Mouse (Mus musculus) limb, embryonic 10.5 days (tissue): ENCODE data around the gene Eya4. TPM values are rescaled to one million over a fixed set of nuclear protein-coding genes. Genes with fewer than 3 reads are reported as not detected.
A peak's percentile ranks its signal among the peaks of the same experiment; 100 is the strongest.

Source experiments
- DNase-seq: peaks from one replicate; pipeline ENCODE4 v3.0.0-alpha.2; 2017; ENCODE audit warnings: low spot score
- H3K27ac ChIP-seq: fragments of 300-500 bp; sonication (generic); 2 replicates; pipeline ENCODE4 v1.5.1; 2016; ENCODE audit warnings: mild to moderate bottlenecking
- H3K27me3 ChIP-seq: fragments of 300-500 bp; sonication (generic); 2 replicates; pipeline ENCODE4 v1.6.1; 2016; ENCODE audit warnings: low read depth, mild to moderate bottlenecking; ENCODE audit not compliant: poor library complexity, severe bottlenecking
- H3K36me3 ChIP-seq: fragments of 300-500 bp; sonication (generic); 2 replicates; pipeline ENCODE4 v1.6.1; 2016; ENCODE audit warnings: mild to moderate bottlenecking, moderate library complexity
- H3K4me1 ChIP-seq: fragments of 300-500 bp; sonication (generic); 2 replicates; pipeline ENCODE4 v1.6.1; 2016
- H3K4me3 ChIP-seq: fragments of 300-500 bp; sonication (generic); 2 replicates; pipeline ENCODE4 v1.5.1; 2016; ENCODE audit warnings: mild to moderate bottlenecking, moderate library complexity
- H3K9me3 ChIP-seq: fragments of 300-500 bp; sonication (generic); replicated peaks from 2 replicates; pipeline ENCODE4 v1.6.1; 2016; ENCODE audit warnings: mild to moderate bottlenecking
- WGBS: fragments of 180-500 bp; shearing (Covaris S2); methylation state at CpG from one replicate; pipeline ENCODE4 v1.1.7; 2016; 5-methylcytosine and 5-hydroxymethylcytosine counted together
- polyA plus RNA-seq: library from polyadenylated mRNA; unstranded; fragments of >200 nt; fragmentation: Nextera tagmentation; extraction: Ambion mirVana; gene quantifications from 2 replicates; pipeline ENCODE4 v1.2.1, GENCODE M21; 2016

Eya4 gene
- polyA plus RNA-seq, 1 experiment from 2014 or later = 8.5 TPM

GRCm38 (mm10) chr10:23116063-23116462 lies 234.5 kb downstream of the Eya4 start:
- DNase-seq = no peak
- Histone ChIP-seq H3K36me3 (no peaks in the 10 kb centered on the region), H3K27ac (no peak overlapping the region), H3K4me1 (peaks cover 20% of the 10 kb centered on the region), H3K4me3 (no peak overlapping the region), H3K9me3 (no peaks in the 10 kb centered on the region), H3K27me3 (no peaks in the 10 kb centered on the region)
- 83% methylated on average over 8 of the region's 8 CpGs for WGBS

GRCm38 (mm10) chr10:23115321-23115720 lies 235.3 kb downstream of the Eya4 start:
- no peak overlapping the region for H3K4me3 ChIP-seq
- no peaks in the 10 kb centered on the region for H3K9me3 ChIP-seq
- WGBS = 83% methylated on average over 3 of the region's 3 CpGs
- no peak overlapping the region for H3K27ac ChIP-seq
- no peak for DNase-seq
- H3K4me1 ChIP-seq = peaks cover 20% of the 10 kb centered on the region
- H3K27me3 ChIP-seq = no peaks in the 10 kb centered on the region
- no peaks in the 10 kb centered on the region for H3K36me3 ChIP-seq

GRCm38 (mm10) chr10:23108122-23108521 lies 242.5 kb downstream of the Eya4 start:
- Histone ChIP-seq H3K4me1 (0 out of 2 replicates have a peak, but pooled peaks cover 5% of the 10 kb centered on the region), H3K4me3 (no peak overlapping the region), H3K9me3 (no peaks in the 10 kb centered on the region), H3K27ac (no peak overlapping the region), H3K36me3 (peaks cover 6% of the 10 kb centered on the region; the same call in 1 of the 2 replicates), H3K27me3 (no peaks in the 10 kb centered on the region)
- WGBS = 72% methylated on average over 4 of the region's 4 CpGs
- no peak for DNase-seq

GRCm38 (mm10) chr10:23092517-23092916 lies 258.1 kb downstream of the Eya4 start:
- no peak for DNase-seq
- no peak overlapping the region for H3K4me3 ChIP-seq
- H3K27me3 ChIP-seq = no peaks in the 10 kb centered on the region
- no peaks in the 10 kb centered on the region for H3K36me3 ChIP-seq
- H3K27ac ChIP-seq = no peak overlapping the region
- 86% methylated on average over 7 of the region's 7 CpGs for WGBS
- H3K9me3 ChIP-seq = no peaks in the 10 kb centered on the region
- H3K4me1 ChIP-seq = 0 out of 2 replicates have a peak, but pooled peaks cover 5% of the 10 kb centered on the region

- WGBS = 42% methylated on average over 3 of the region's 3 CpGs
- H3K4me3 ChIP-seq = no peak overlapping the region
These were observed 259.0 kb downstream of the Eya4 start for GRCm38 (mm10) chr10:23091552-23091951.

GRCm38 (mm10) chr10:23090323-23090722 lies 260.3 kb downstream of the Eya4 start:
- H3K27me3 ChIP-seq = no peaks in the 10 kb centered on the region
- DNase-seq = no peak
- H3K36me3 ChIP-seq = no peaks in the 10 kb centered on the region
- H3K4me3 ChIP-seq = no peak overlapping the region
- H3K9me3 ChIP-seq = no peaks in the 10 kb centered on the region
- H3K4me1 ChIP-seq = 0 out of 2 replicates have a peak, but pooled peaks cover 5% of the 10 kb centered on the region
- H3K27ac ChIP-seq = no peak overlapping the region
- WGBS = 85% methylated on average over 1 of the region's 1 CpGs

More at GRCm38 (mm10) chr10:23091552-23091951, 259.0 kb downstream of the Eya4 start:
- Histone ChIP-seq H3K36me3 (no peaks in the 10 kb centered on the region), H3K27ac (no peak overlapping the region), H3K27me3 (no peaks in the 10 kb centered on the region), H3K4me1 (0 out of 2 replicates have a peak, but pooled peaks cover 5% of the 10 kb centered on the region), H3K9me3 (no peaks in the 10 kb centered on the region)
- DNase-seq = no peak

- no peak for DNase-seq
- Histone ChIP-seq H3K4me1 (0 out of 2 replicates have a peak, but pooled peaks cover 5% of the 10 kb centered on the region), H3K27me3 (no peaks in the 10 kb centered on the region), H3K9me3 (no peaks in the 10 kb centered on the region), H3K36me3 (no peaks in the 10 kb centered on the region), H3K4me3 (no peak overlapping the region), H3K27ac (no peak overlapping the region)
- WGBS = 92% methylated on average over 6 of the region's 6 CpGs
These were observed 261.3 kb downstream of the Eya4 start for GRCm38 (mm10) chr10:23089271-23089670.

GRCm38 (mm10) chr10:23088764-23089163 lies 261.8 kb downstream of the Eya4 start:
- H3K9me3 ChIP-seq = no peaks in the 10 kb centered on the region
- no peak overlapping the region for H3K4me3 ChIP-seq
- H3K27me3 ChIP-seq = no peaks in the 10 kb centered on the region
- H3K36me3 ChIP-seq = no peaks in the 10 kb centered on the region
- 32% methylated on average over 3 of the region's 3 CpGs for WGBS
- DNase-seq = no peak
- no peak overlapping the region for H3K27ac ChIP-seq
- 0 out of 2 replicates have a peak, but pooled peaks cover 5% of the 10 kb centered on the region for H3K4me1 ChIP-seq

- Histone ChIP-seq H3K4me3 (no peak overlapping the region), H3K27ac (no peak overlapping the region), H3K27me3 (no peaks in the 10 kb centered on the region), H3K36me3 (no peaks in the 10 kb centered on the region), H3K4me1 (0 out of 2 replicates have a peak, but pooled peaks cover 5% of the 10 kb centered on the region), H3K9me3 (no peaks in the 10 kb centered on the region)
- DNase-seq = peak; percentile 72
- 77% methylated on average over 21 of the region's 21 CpGs for WGBS
These were observed 264.0 kb downstream of the Eya4 start for GRCm38 (mm10) chr10:23086352-23087215.

- no peaks in the 10 kb centered on the region for H3K4me1 ChIP-seq
- no peak overlapping the region for H3K27ac ChIP-seq
- no peak overlapping the region for H3K4me3 ChIP-seq
- H3K36me3 ChIP-seq = no peaks in the 10 kb centered on the region
- no peak for DNase-seq
- H3K27me3 ChIP-seq = no peaks in the 10 kb centered on the region
- H3K9me3 ChIP-seq = no peaks in the 10 kb centered on the region
- 39% methylated on average over 4 of the region's 4 CpGs for WGBS
These were observed 269.1 kb downstream of the Eya4 start for GRCm38 (mm10) chr10:23081548-23081828.

- peak; percentile 90 for DNase-seq
- no peaks in the 10 kb centered on the region for H3K27me3 ChIP-seq
- H3K36me3 ChIP-seq = no peaks in the 10 kb centered on the region
- no peak overlapping the region; the same call in 1 of the 2 replicates for H3K27ac ChIP-seq
- 39% methylated on average over 24 of the region's 24 CpGs for WGBS
- no peaks in the 10 kb centered on the region for H3K4me1 ChIP-seq
- no peak overlapping the region for H3K4me3 ChIP-seq
- H3K9me3 ChIP-seq = no peaks in the 10 kb centered on the region
These were observed 269.6 kb downstream of the Eya4 start for GRCm38 (mm10) chr10:23080749-23081547.

- no peak for DNase-seq
- no peaks in the 10 kb centered on the region for H3K36me3 ChIP-seq
- no peaks in the 10 kb centered on the region for H3K27me3 ChIP-seq
- no peaks in the 10 kb centered on the region for H3K9me3 ChIP-seq
- no peak overlapping the region for H3K27ac ChIP-seq
- H3K4me1 ChIP-seq = no peaks in the 10 kb centered on the region
- H3K4me3 ChIP-seq = peak overlapping the region; percentile 13; the same call in 1 of the 2 replicates
- 67% methylated on average over 21 of the region's 21 CpGs for WGBS
These were observed 273.7 kb downstream of the Eya4 start for GRCm38 (mm10) chr10:23076691-23077385.
